Mouse (Mus musculus) frontal cortex, postnatal 25 days (tissue): ENCODE data around the gene Prex1.
A peak's percentile ranks its signal among the peaks of the same experiment; 100 is the strongest.

Experiments
- DNase-seq, 2 experiments: peaks; one replicate each; pipeline ENCODE4 v3.0.0; 2022; ENCODE audit warnings: low spot score in 2 of 2

The Prex1 gene

DNA sequence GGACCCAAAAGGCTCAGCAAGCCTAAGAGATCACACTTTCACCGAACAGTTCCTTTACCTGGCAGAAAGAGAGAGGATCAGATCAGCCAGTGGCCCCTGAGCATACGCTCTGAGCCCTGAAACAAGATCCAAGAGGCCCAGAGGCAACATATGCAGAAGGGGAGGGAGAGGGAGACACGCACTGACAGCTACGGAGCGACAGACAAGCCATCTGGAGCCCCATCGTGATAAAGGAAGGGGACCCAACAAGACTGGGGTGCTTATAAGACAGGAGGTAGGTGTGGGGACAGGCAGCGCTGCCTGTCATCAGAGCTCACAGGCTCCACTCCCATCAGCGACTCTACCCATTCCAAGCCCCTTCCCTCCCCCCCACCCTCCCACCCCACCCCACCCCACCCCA lies 27.8 kb downstream of the Prex1 start:
- no peak for DNase-seq

GRCm38 (mm10) chr2:166683885-166684544 lies 29.6 kb downstream of the Prex1 start:
- no peak for DNase-seq

GRCm38 (mm10) chr2:166682866-166683265 lies 30.8 kb downstream of the Prex1 start:
- no peak for DNase-seq

GRCm38 (mm10) chr2:166678959-166679759 lies 34.5 kb downstream of the Prex1 start:
- DNase-seq, result no peak

GRCm38 (mm10) chr2:166676933-166677332 lies 36.7 kb downstream of the Prex1 start:
- no peak for DNase-seq

GRCm38 (mm10) chr2:166676498-166676897 lies 37.1 kb downstream of the Prex1 start:
- DNase-seq, result no peak

DNA sequence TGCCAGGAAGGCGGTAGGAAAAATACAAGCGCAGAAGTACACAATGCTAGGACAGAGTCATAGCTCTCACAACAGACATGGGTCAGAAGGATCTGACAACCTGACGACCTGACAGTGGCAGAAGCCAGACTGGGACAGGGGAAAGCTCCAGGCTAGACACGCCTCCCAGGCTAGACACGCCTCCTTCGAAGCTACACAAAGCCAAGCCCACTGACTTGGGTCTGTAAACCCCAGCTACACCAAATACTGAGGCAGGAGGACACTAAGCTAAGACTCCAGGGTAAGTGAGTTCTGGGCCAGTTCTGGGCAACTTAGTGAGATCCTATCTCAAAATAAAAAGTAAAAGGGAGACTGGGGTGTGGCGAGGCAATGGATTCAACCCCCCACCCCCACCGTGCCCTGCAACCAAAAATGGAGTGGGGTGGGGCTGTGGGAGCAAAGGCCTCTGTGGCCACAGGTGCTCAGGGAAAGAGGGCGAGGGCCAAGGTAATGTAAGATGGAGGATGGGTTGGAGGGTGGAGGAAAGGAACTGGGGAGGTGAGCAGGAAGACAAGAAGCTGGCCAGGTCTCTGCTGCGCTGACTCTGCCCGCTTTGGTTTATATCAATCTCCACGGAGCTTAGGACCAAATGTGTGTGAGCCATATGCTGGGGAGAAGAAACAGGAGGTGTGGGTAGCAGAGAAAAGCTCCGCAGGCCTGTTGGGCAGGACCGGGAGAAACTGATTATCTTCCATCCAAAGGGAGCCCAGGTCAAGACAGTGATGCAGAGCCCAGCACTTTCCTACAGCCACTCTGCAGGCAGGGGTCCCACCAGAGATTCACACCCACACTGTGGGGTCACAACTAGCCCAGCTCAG lies 37.8 kb downstream of the Prex1 start:
- no peak for DNase-seq

GRCm38 (mm10) chr2:166674693-166675092 lies 38.9 kb downstream of the Prex1 start:
- DNase-seq, result no peak

- DNase-seq, result no peak
Measured at GRCm38 (mm10) chr2:166673951-166674350, 39.7 kb downstream of the Prex1 start.

DNA sequence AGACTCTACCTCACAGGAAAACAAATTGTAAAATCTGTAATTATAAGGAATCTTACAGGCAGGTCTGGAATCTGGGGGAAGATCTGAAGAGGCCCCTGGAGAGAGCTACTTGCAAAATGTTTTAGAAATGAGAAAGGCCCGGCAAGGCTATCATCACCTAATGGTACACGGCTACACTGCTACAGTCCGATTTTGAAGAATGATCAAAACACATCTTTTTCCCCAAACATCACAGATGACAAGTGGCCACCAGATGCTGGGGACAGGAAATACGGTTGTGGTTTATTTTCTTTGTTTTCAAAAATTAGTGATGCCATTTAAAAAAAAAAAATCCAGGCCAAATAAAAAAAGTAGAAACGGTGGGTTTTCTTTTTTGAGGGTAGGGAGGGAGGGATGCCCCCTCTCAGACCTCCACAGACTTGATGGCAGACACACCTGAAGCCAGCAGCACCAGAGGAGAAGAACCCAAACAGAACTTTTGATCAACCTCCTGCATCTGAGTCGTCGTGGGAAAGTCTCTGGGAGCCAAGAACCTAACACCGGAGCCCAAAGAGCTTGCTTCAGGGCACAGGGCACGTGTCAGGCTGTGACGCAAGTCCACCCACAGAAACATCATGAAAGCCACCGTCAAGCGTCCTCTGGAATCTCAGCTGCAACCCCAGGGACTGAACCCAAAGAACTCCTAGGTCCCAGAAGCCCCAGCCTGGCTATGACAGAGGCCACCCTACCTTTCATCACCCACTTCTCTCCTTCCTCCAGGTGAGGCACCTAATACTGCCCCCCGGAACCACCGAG lies 41.3 kb downstream of the Prex1 start:
- DNase-seq, result no peak

- no peak for DNase-seq
Measured at GRCm38 (mm10) chr2:166671614-166672013, 42.0 kb downstream of the Prex1 start.

DNA sequence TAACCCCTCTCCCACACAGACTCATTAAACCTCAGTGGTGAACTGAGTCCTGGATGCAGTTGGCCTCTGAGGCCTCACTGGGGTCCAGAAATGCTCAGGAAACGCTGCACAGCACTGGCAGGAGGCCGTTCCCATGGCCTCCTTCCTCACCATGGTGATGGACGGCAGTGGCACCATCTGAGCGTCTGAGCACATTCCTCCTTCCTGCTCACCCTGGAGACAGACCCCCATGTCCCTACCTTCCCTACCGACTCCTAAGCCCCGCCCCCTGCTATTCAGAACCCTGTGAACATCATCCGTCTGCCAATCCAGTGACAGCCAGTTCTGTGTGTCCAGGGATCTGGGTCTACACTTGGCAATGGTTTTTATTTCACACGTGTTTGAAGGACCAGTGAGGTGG lies 42.6 kb downstream of the Prex1 start:
- DNase-seq, result no peak

DNA sequence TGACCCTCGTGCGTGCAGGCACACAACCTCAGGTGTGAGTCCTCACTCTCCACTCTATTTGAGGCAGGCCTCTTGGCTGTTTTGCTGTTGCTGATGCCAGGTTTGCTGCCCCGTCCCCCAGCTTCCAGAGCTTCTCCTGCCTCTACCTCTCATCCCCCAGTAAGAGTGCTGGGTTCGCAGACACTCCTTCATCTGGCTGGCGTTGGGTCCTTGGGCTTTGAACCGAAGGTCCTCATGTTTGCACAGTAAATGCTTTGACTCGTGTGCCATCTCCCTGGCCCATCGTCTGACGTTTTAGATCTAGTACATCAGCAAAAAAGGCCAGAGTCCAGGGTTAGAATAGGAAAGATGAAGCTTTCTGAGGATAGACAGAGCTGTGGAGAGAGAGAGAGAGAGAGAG lies 43.7 kb downstream of the Prex1 start:
- no peak for DNase-seq

DNA sequence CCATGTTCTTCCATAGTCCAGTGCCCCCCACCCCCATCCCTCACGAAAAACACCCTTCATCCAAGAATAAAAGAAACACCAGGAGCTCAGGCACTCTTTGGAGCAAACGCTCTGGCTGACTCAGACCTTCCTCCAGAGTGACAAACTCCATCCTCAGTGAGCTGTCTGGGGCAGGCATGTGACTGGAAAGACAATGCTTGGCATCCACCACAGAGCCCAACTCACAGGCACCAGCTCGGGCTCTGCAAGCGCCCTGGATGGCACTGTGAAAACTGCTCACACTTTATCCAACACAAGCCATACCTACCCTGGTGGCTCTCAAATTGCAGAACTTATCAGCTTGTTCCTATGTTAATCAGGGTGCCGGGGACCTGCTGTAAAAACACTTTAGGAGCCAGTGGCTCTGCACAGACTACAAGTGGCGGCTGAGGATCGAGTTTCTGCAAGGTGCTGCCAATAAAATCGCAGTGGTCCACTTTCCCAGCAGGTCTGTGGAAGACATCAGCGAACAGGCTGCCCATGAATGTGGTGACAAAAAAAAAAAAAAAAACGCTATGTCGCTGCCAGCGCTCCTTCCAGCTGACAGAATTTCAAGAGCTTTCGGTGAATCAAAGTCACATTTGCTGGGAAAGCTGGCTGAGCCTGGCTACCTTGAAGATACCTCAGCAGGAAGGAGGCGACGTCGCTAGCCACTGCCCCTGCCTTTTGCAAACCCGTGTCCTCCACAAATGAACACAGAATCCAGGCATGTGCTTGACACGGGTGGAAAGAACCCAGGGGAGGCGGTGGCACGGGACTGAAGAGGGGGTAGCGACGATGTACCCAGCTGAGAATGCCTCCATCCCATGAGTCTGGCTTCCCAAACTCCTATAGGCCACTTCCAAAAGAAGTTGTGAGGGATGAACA lies 45.6 kb downstream of the Prex1 start:
- DNase-seq, result peak in 1 of 2 experiments; percentile 33

DNA sequence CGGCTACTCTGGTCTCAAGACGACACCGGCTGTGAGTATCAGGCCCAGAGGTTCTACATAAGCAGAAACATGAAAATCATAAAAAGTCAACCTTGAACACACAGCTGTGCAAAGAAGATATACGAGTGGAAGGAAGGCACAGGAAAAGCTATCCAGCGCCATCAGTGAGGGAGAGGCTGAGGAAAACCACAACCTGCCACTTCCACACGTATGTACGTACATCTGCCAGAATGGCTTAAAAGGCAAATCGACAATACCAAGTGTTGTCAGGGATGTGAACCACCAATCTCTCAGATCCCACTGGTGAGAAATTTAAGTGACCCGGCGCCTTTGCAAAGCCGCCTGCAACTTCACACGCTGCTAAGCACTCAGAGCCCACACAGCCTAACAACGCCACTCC lies 47.5 kb downstream of the Prex1 start:
- no peak for DNase-seq

DNA sequence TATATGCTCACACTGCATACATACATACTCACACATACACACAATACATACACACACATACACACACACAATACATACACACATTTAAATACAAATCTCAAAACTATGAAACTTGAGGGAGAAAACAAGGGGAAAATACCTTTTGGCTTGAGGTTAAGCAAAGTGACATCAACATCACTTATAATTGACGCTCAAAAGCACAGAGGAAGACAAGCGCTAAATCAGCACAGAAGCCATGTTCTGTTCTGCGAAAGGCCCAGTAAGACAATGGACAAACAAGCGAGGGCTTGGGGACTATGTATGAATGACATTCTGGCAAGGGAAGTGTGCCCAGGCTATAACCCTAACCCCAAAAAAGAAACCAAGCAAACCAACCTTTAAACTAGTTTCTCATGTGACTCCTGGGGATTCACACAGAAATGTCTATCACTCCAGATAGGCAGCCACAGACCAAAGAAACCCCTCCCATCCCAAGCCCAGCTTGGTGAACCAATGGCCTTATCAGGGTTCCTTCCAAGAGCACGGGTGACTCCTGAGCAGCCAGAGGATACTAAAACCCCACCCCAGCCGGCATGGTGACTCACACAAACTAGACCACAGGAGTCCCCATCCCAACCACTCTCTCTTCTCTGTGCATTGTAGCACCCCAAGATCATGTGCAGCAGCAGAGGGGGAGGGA lies 48.2 kb downstream of the Prex1 start:
- DNase-seq, result no peak

- no peak for DNase-seq
Measured at GRCm38 (mm10) chr2:166664506-166664905, 49.1 kb downstream of the Prex1 start.

GRCm38 (mm10) chr2:166663250-166663961 lies 50.2 kb downstream of the Prex1 start:
- DNase-seq, result no peak

DNA sequence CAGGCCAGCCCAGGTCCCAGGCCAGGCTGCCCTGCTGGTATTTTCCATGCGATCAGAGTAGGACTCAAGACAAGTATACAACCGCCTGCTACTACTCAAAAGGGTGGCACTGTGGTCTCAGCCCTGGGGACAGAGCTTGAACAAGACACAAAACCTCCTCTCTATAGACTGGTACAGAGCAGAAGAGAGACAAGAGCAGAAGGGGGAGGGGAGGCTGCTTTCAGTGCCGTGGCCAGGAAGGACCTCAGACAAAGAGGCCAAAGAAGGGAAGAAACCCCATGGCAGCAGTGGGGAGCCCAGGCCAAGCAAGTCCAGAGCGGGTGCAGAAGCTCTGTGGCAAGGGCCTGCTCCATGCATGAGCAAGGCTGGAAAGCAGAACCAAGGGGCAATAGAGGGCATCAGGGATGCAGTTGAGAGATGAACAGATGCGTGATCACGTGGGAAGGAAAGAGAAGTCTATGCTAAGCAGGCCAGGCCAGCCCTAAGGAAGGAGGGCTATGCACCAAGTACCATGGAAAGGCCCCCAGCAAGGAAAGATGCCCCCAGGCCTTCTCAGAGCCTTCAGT lies 51.0 kb downstream of the Prex1 start:
- no peak for DNase-seq
